Mouse (Mus musculus) hindbrain, postnatal 0 days (tissue): ENCODE measurements around the gene Metap1d. TPM values are rescaled to one million over a fixed set of nuclear protein-coding genes. Genes with fewer than 3 reads are reported as not detected.

ENCODE experiments used
- ATAC-seq: fragments of 200-750 bp; cut with Nextera tagmentation; 2 replicates; pipeline ENCODE4 v1.8.0; 2017; ENCODE audit warnings: mild to moderate bottlenecking, moderate TSS enrichment, moderate library complexity
- DNase-seq: peaks from one replicate; pipeline ENCODE4 v3.0.0-alpha.2; 2015; ENCODE audit warnings: low spot score
- H3K27ac ChIP-seq: fragments of 300-500 bp; sonication (generic); 2 replicates; pipeline ENCODE4 v1.5.1; 2014; ENCODE audit warnings: mild to moderate bottlenecking
- H3K27me3 ChIP-seq: fragments of 300-500 bp; sonication (generic); 2 replicates; pipeline ENCODE4 v1.6.1; 2014; ENCODE audit warnings: low read length, mixed read lengths; ENCODE audit not compliant: insufficient read depth
- H3K36me3 ChIP-seq: fragments of 300-500 bp; sonication (generic); 2 replicates; pipeline ENCODE4 v1.6.1; 2014; ENCODE audit warnings: low read length, mixed read lengths; ENCODE audit not compliant: insufficient read depth
- H3K4me1 ChIP-seq: fragments of 300-500 bp; sonication (generic); 2 replicates; pipeline ENCODE4 v1.6.1; 2014; ENCODE audit warnings: antibody characterized with exemption, low read length, mixed read lengths; ENCODE audit not compliant: insufficient read depth
- H3K4me2 ChIP-seq: fragments of 300-500 bp; sonication (generic); 2 replicates; pipeline ENCODE4 v1.6.1; 2014; ENCODE audit warnings: low read depth, mild to moderate bottlenecking, low read length, moderate library complexity, mixed read lengths
- H3K4me3 ChIP-seq: fragments of 300-500 bp; sonication (generic); 2 replicates; pipeline ENCODE4 v1.5.1; 2014; ENCODE audit warnings: low read length
- H3K9ac ChIP-seq: fragments of 300-500 bp; sonication (generic); replicated peaks from 2 replicates; pipeline ENCODE4 v1.6.1; 2014; ENCODE audit warnings: mild to moderate bottlenecking, low read length, moderate library complexity, mixed read lengths
- H3K9me3 ChIP-seq: fragments of 300-500 bp; sonication (generic); 2 replicates; pipeline ENCODE4 v1.6.1; 2016; ENCODE audit warnings: low read length, mixed read lengths
- CTCF ChIP-seq: IDR thresholded peaks from 2 replicates; pipeline ENCODE4 v1.5.1; 2016; ENCODE audit warnings: antibody characterized with exemption, control low read depth, low read depth
- WGBS: fragments of 180-500 bp; shearing (Covaris S2); extraction: QIAGEN DNeasy Blood & Tissue Kit; methylation state at CpG from one replicate; pipeline ENCODE4 v1.1.7; 2014; 5-methylcytosine and 5-hydroxymethylcytosine counted together
- polyA plus RNA-seq: library from polyadenylated mRNA; unstranded; fragments of >200 nt; fragmentation: Nextera tagmentation; extraction: Ambion mirVana; gene quantifications from 2 replicates; pipeline ENCODE4 v1.2.1, GENCODE M21; 2015
- total RNA-seq: library from RNA; depleted of rRNA; stranded (reverse); fragments of >200 nt; gene quantifications from 2 replicates; pipeline ENCODE4 v1.2.3, GENCODE M21; 2014; rRNA removed

Gene Metap1d
- total and polyA plus RNA-seq, 2 experiments from 2014 or later: 12.0 to 26.2 TPM

- DNase-seq: no peak
- H3K9me3 ChIP-seq: no peaks in the 10 kb centered on the region
- H3K36me3 ChIP-seq: no peaks in the 10 kb centered on the region
- H3K4me2 ChIP-seq: no peak overlapping the region
- no peak for TF ChIP-seq CTCF
- no peak overlapping the region for H3K4me3 ChIP-seq
- 82% methylated on average over 4 of the region's 4 CpGs for WGBS
- no peak for ATAC-seq
- no peaks in the 10 kb centered on the region for H3K27me3 ChIP-seq
- no peak overlapping the region for H3K27ac ChIP-seq
- no peak overlapping the region for H3K9ac ChIP-seq
- no peaks in the 10 kb centered on the region for H3K4me1 ChIP-seq
Observed at GRCm38 (mm10) chr2:71573736-71574135, 120.7 kb downstream of the Metap1d start.

Other genes starting within 250 kb of the Metap1d start
- gene Dync1i2, start 241.6 kb upstream of the Metap1d start, total RNA-seq: 108 and 126 TPM in 2 replicates
- 164 and 170 TPM in 2 replicates for gene Dync1i2, start 241.6 kb upstream of the Metap1d start, polyA plus RNA-seq
- gene Slc25a12, start 85.5 kb upstream of the Metap1d start, total RNA-seq: 158 and 199 TPM in 2 replicates
- gene Slc25a12, start 85.5 kb upstream of the Metap1d start, polyA plus RNA-seq: 104 and 122 TPM in 2 replicates
- 15.8 and 21.9 TPM in 2 replicates for gene Hat1, start 64.3 kb upstream of the Metap1d start, total RNA-seq
- gene Hat1, start 64.3 kb upstream of the Metap1d start, polyA plus RNA-seq: 44.4 and 45.0 TPM in 2 replicates
- 2.5 and 3.5 TPM in 2 replicates for gene Dlx1, start 74.8 kb downstream of the Metap1d start, total RNA-seq
- gene Dlx1, start 74.8 kb downstream of the Metap1d start, polyA plus RNA-seq: not detected in 2 replicates
- 0.97 TPM in 1 of 2 replicates, not detected in the other for gene Dlx2, start 93.5 kb downstream of the Metap1d start, total RNA-seq
- gene Dlx2, start 93.5 kb downstream of the Metap1d start, polyA plus RNA-seq: 0.21 and 0.26 TPM in 2 replicates